Mouse (Mus musculus) CH12.LX (cell line): ENCODE results near the gene Sfxn2. TPM values are rescaled to one million over a fixed set of nuclear protein-coding genes. Genes with fewer than 3 reads are reported as not detected.

Experiments
- DNase-seq: peaks from one replicate; pipeline ENCODE4 v3.0.0-alpha.2; 2013; ENCODE audit errors: extremely low read depth
- H3K27ac ChIP-seq: 2 replicates; pipeline ENCODE4 v1.5.1; 2012; ENCODE audit warnings: low read depth, mild to moderate bottlenecking, control low read depth, moderate library complexity; ENCODE audit not compliant: insufficient read depth
- H3K27me3 ChIP-seq: replicated peaks from 2 replicates; pipeline ENCODE3; 2012; ENCODE audit warnings: inconsistent platforms
- H3K36me3 ChIP-seq, 2 experiments: replicated peaks in 1 of 2; 2 replicates each; pipeline versions ENCODE3 to v1.6.1; 2012; ENCODE audit warnings: inconsistent platforms in 1 of 2, low read length in 1 of 2, mild to moderate bottlenecking in 1 of 2, mixed read lengths in 1 of 2, moderate library complexity in 1 of 2; ENCODE audit not compliant: control insufficient read depth in 1 of 2, insufficient read depth in 1 of 2
- H3K4me1 ChIP-seq, 2 experiments: 2 replicates each; pipeline ENCODE4 v1.6.1; 2012; ENCODE audit warnings: inconsistent platforms in 1 of 2, moderate library complexity in 1 of 2; ENCODE audit not compliant: insufficient read depth in 2 of 2, control insufficient read depth in 1 of 2
- H3K4me2 ChIP-seq: 2 replicates; pipeline ENCODE4 v1.6.1; 2012; ENCODE audit warnings: low read depth, mild to moderate bottlenecking, control low read depth; ENCODE audit not compliant: poor library complexity, insufficient read depth, severe bottlenecking
- H3K4me3 ChIP-seq, 3 experiments: fragments of 150-350 bp in 1 of 3; sonication (generic) in 1 of 3; replicated peaks in 1 of 3; 2 replicates each; pipeline versions ENCODE3 to v1.5.1; 2011 to 2012; ENCODE audit warnings: low read depth in 2 of 3, low read length in 2 of 3, mild to moderate bottlenecking in 2 of 3, moderate library complexity in 2 of 3, control low read depth in 1 of 3, improper control_type of control experiment in 1 of 3, inconsistent platforms in 1 of 3, mixed read lengths in 1 of 3; ENCODE audit not compliant: poor library complexity in 1 of 3
- H3K79me2 ChIP-seq: replicated peaks from 2 replicates; pipeline ENCODE4 v1.6.1; 2012; ENCODE audit warnings: mild to moderate bottlenecking, moderate library complexity; ENCODE audit not compliant: control insufficient read depth, poor library complexity, insufficient read depth, severe bottlenecking; ENCODE audit errors: extremely low read depth
- H3K9ac ChIP-seq: 2 replicates; pipeline ENCODE4 v1.6.1; 2012; ENCODE audit warnings: low read depth, mild to moderate bottlenecking, control low read depth, moderate library complexity; ENCODE audit not compliant: insufficient read depth
- H3K9me3 ChIP-seq: replicated peaks from 2 replicates; pipeline ENCODE3; 2012; ENCODE audit warnings: low read length, inconsistent platforms, mixed read lengths
- BHLHE40 ChIP-seq: IDR thresholded peaks from 2 replicates; pipeline ENCODE4 v1.6.1; 2011; ENCODE audit warnings: mild to moderate bottlenecking, low read depth, low read length, improper control_type of control experiment
- CHD2 ChIP-seq: IDR thresholded peaks from 2 replicates; pipeline ENCODE4 v1.6.1; 2011; ENCODE audit warnings: low read length, improper control_type of control experiment
- CTCF ChIP-seq, 2 experiments: IDR thresholded peaks in 1 of 2; conservative IDR thresholded peaks in 1 of 2; 2 replicates each; pipeline ENCODE4 v1.5.1; 2011 to 2012; ENCODE audit warnings: low read depth in 2 of 2, low read length in 2 of 2, improper control_type of control experiment in 1 of 2, inconsistent platforms in 1 of 2, mild to moderate bottlenecking in 1 of 2, moderate library complexity in 1 of 2
- E2F4 ChIP-seq: IDR thresholded peaks from 2 replicates; pipeline ENCODE4 v1.6.1; 2011; ENCODE audit warnings: low read depth, low read length, improper control_type of control experiment; ENCODE audit not compliant: insufficient replicate concordance
- ELF1 ChIP-seq: IDR thresholded peaks from 2 replicates; pipeline ENCODE4 v1.6.1; 2014; ENCODE audit warnings: low read depth, mild to moderate bottlenecking, inconsistent platforms, low read length, improper control_type of control experiment
- EP300 ChIP-seq: IDR thresholded peaks from 2 replicates; pipeline ENCODE4 v1.6.1; 2011; ENCODE audit warnings: low read length, improper control_type of control experiment
- IRF4 ChIP-seq: IDR thresholded peaks from 2 replicates; pipeline ENCODE4 v1.6.1; 2014; ENCODE audit warnings: low read depth, mild to moderate bottlenecking, inconsistent platforms, low read length, improper control_type of control experiment
- JUN ChIP-seq: IDR thresholded peaks from 2 replicates; pipeline ENCODE4 v1.6.1; 2011; ENCODE audit warnings: low read depth, mild to moderate bottlenecking, low read length, improper control_type of control experiment, moderate library complexity; ENCODE audit not compliant: insufficient read depth
- JUND ChIP-seq: conservative IDR thresholded peaks from 2 replicates; pipeline ENCODE4 v1.6.1; 2011; ENCODE audit warnings: low read depth, low read length, improper control_type of control experiment
- MAFK ChIP-seq: IDR thresholded peaks from 2 replicates; pipeline ENCODE4 v1.6.1; 2011; ENCODE audit warnings: low read length, improper control_type of control experiment; ENCODE audit not compliant: insufficient replicate concordance
- MAZ ChIP-seq: IDR thresholded peaks from 2 replicates; pipeline ENCODE4 v1.6.1; 2012; ENCODE audit warnings: low read depth, mild to moderate bottlenecking, inconsistent platforms, low read length, improper control_type of control experiment, moderate library complexity
- MEF2A ChIP-seq: IDR thresholded peaks from 2 replicates; pipeline ENCODE4 v1.6.1; 2014; ENCODE audit warnings: low read depth, mild to moderate bottlenecking, inconsistent platforms, low read length, improper control_type of control experiment, borderline replicate concordance
- MXI1 ChIP-seq: IDR thresholded peaks from 2 replicates; pipeline ENCODE4 v1.6.1; 2011; ENCODE audit warnings: mild to moderate bottlenecking, low read depth, low read length, improper control_type of control experiment
- MYC ChIP-seq: IDR thresholded peaks from 2 replicates; pipeline ENCODE4 v1.6.1; 2011; ENCODE audit warnings: low read depth, mild to moderate bottlenecking, improper control_type of control experiment, low read length
- NELFE ChIP-seq: IDR thresholded peaks from 2 replicates; pipeline ENCODE4 v1.6.1; 2011; ENCODE audit warnings: low read depth, low read length, improper control_type of control experiment
- PAX5 ChIP-seq: IDR thresholded peaks from 2 replicates; pipeline ENCODE4 v1.6.1; 2012; ENCODE audit warnings: low read length, inconsistent platforms, mixed read lengths
- POLR2A ChIP-seq: IDR thresholded peaks from 2 replicates; pipeline ENCODE4 v1.6.1; 2011; ENCODE audit warnings: low read depth, mild to moderate bottlenecking, improper control_type of control experiment, low read length
- POLR2AphosphoS2 ChIP-seq: IDR thresholded peaks from 2 replicates; pipeline ENCODE4 v1.6.1; 2011; ENCODE audit warnings: low read depth, low read length, improper control_type of control experiment
- UBTF ChIP-seq: IDR thresholded peaks from 2 replicates; pipeline ENCODE4 v1.6.1; 2012; ENCODE audit warnings: low read depth, mild to moderate bottlenecking, inconsistent platforms, low read length, improper control_type of control experiment, moderate library complexity
- USF1 ChIP-seq: IDR thresholded peaks from 2 replicates; pipeline ENCODE4 v1.6.1; 2014; ENCODE audit warnings: low read depth, mild to moderate bottlenecking, inconsistent platforms, low read length, improper control_type of control experiment
- USF2 ChIP-seq: conservative IDR thresholded peaks from 2 replicates; pipeline ENCODE4 v1.6.1; 2011; ENCODE audit warnings: low read depth, low read length, improper control_type of control experiment
- ZC3H11A ChIP-seq: IDR thresholded peaks from 2 replicates; pipeline ENCODE4 v1.6.1; 2012; ENCODE audit warnings: low read depth, mild to moderate bottlenecking, inconsistent platforms, low read length, improper control_type of control experiment
- ZMIZ1 ChIP-seq: IDR thresholded peaks from 2 replicates; pipeline ENCODE4 v1.6.1; 2012; ENCODE audit warnings: low read depth, mild to moderate bottlenecking, inconsistent platforms, low read length, improper control_type of control experiment
- ZNF384 ChIP-seq: IDR thresholded peaks from 2 replicates; pipeline ENCODE4 v1.6.1; 2012; ENCODE audit warnings: low read depth, low read length, improper control_type of control experiment, inconsistent platforms
- dilution Hi-C: fragments of 300-500 bp; cut with MboI; formaldehyde crosslinking; loops from 2 replicates; pipeline ENCODE4 v1.14.3; 2020; ENCODE audit warnings: low sequenced_read_pairs; ENCODE audit not compliant: extremely low pct_unique_long_range_greater_than_20kb, extremely low pct_ligation_motif_present
- in situ Hi-C: fragments of 300-500 bp; cut with MboI; formaldehyde crosslinking; loops from 3 replicates; pipeline ENCODE4 v1.14.3; 2019; ENCODE audit warnings: low sequenced_read_pairs, low pct_ligation_motif_present, low pct_unique_long_range_greater_than_20kb, mixed read lengths
- polyA plus RNA-seq: library from polyadenylated mRNA; unstranded; fragments of >175 nt; gene quantifications from 2 replicates; pipeline ENCODE4 v1.2.1, GENCODE M21; 2012; ENCODE audit warnings: low read depth; ENCODE audit not compliant: insufficient read length
- total RNA-seq, 2 experiments: library from RNA; depleted of rRNA; stranded (reverse); fragments of 300-350 nt in 1 of 2; fragments of >200 nt in 1 of 2; gene quantifications; 2 replicates each; pipeline ENCODE4 v1.2.3; 2012 to 2014

Gene Sfxn2
- total and polyA plus RNA-seq, 3 experiments: 5.9 to 11.1 (median 8.5) TPM

DNA sequence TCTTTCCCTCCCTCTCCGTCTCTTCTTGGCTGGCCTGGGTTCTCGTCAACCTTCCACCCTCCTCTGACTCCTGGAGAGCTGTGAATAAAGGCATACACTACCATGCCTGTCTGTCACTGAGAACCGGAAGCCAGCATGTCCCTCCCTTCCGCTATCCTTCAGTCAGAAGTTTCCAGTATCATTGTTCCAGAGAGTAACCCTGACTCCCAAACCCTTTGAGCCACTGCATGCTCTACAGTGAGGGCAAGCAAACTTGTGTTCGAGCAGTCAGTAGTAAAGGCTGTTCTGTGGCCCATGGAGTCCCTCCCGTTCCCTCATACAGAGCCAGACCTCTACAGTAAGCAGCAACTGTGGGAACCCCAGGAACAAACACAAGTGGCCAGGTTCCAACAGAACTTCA lies 25.6 kb upstream of the Sfxn2 start:
- Histone ChIP-seq H3K4me3 (no peak overlapping the region), H3K9me3 (no peaks in the 10 kb centered on the region), H3K79me2 (no peaks in the 10 kb centered on the region), H3K27me3 (no peaks in the 10 kb centered on the region)
- DNase-seq: no peak
- in situ Hi-C loops: no loop called here
- TF ChIP-seq PAX5: no peak
- no peak for TF ChIP-seq USF1
- TF ChIP-seq MAZ: no peak
- TF ChIP-seq MAFK: no peak
- TF ChIP-seq ZMIZ1: no peak
- TF ChIP-seq CTCF (conservative IDR thresholded peaks at IDR 0.05 in 1 of 2, IDR thresholded peaks at IDR 0.05 in 1 of 2; ENCODE audit: low read depth in 2 of 2, low read length in 2 of 2): no peak
- TF ChIP-seq POLR2AphosphoS2: no peak
- TF ChIP-seq E2F4: no peak
- no peak for TF ChIP-seq ZNF384
- TF ChIP-seq, all 38 proteins: peak for 0
- Histone ChIP-seq H3K4me2 (no peak overlapping the region), H3K9ac (no peak overlapping the region), H3K27ac (no peak overlapping the region), H3K4me1 (no peaks in the 10 kb centered on the region), H3K36me3 (peaks cover 14 to 42% of the 10 kb centered on the region in 2 experiments)
- dilution Hi-C loops: no loop called here

DNA sequence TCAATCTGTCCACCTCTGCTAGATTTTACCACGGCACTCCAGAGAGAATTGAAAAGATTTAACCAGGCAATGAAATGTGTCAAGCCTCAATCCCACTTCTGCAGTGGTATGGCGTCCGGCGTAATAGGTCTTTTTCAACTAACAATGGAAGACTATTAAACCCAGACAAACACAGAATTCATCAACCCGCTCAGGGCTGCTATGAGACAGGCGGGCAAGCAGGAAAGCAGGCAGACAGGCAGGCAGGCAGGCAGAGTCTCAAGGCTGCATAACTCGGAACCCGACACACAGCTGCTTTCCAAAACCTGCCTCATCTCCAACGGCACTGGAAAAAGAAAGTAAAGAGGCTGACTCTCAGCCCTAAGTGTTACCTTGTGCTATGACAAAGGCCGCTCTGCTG lies 25.1 kb upstream of the Sfxn2 start:
- in situ Hi-C loops (no loop called here), dilution Hi-C loops (no loop called here)
- no peaks in the 10 kb centered on the region for H3K4me1 ChIP-seq
- no peak overlapping the region for H3K4me3 ChIP-seq
- peaks cover 13 to 38% of the 10 kb centered on the region in 2 experiments for H3K36me3 ChIP-seq
- no peak overlapping the region for H3K9ac ChIP-seq
- H3K9me3 ChIP-seq: no peaks in the 10 kb centered on the region
- no peak overlapping the region for H3K4me2 ChIP-seq
- TF ChIP-seq MEF2A (no peak), JUND (no peak), ZC3H11A (no peak), MYC (no peak), IRF4 (no peak), BHLHE40 (no peak), POLR2A (no peak), EP300 (no peak)
- no peak overlapping the region for H3K27ac ChIP-seq
- no peak for DNase-seq
- H3K27me3 ChIP-seq: no peaks in the 10 kb centered on the region
- H3K79me2 ChIP-seq: no peaks in the 10 kb centered on the region

DNA sequence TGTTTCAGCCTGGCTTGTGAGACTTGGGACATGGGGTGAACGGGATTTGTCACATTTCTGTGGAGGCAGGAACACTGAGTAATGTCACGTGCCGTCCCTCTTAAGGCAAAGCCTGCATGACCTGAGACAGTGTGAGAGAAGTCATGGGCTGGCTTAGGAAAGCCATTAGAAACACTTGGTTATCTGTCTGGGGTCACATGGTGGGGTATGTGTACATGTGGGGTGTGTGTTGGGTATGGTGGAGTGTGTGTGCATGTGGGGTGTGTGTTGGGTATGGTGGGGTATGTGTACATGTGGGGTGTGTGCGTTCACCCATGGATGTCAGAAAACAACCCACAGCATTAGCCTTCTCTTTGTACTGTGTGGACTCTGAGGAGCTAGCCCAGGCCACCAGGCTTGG lies 22.8 kb upstream of the Sfxn2 start:
- no peak overlapping the region for H3K9ac ChIP-seq
- H3K4me1 ChIP-seq: no peaks in the 10 kb centered on the region
- TF ChIP-seq UBTF (no peak), ZMIZ1 (no peak), JUN (no peak), CTCF (conservative IDR thresholded peaks at IDR 0.05 in 1 of 2, IDR thresholded peaks at IDR 0.05 in 1 of 2; ENCODE audit: low read depth in 2 of 2, low read length in 2 of 2) (no peak), NELFE (no peak), CHD2 (no peak), JUND (no peak), USF2 (no peak), MXI1 (no peak), ELF1 (no peak), PAX5 (no peak), MYC (no peak), E2F4 (no peak)
- H3K27ac ChIP-seq: no peak overlapping the region
- H3K79me2 ChIP-seq: no peaks in the 10 kb centered on the region
- H3K27me3 ChIP-seq: no peaks in the 10 kb centered on the region
- peaks cover 13 to 48% of the 10 kb centered on the region in 2 experiments for H3K36me3 ChIP-seq
- in situ Hi-C loops (no loop called here), dilution Hi-C loops (no loop called here)
- no peak for DNase-seq
- no peak overlapping the region for H3K4me2 ChIP-seq
- no peak overlapping the region for H3K4me3 ChIP-seq
- H3K9me3 ChIP-seq: no peaks in the 10 kb centered on the region
